Mouse (Mus musculus) frontal cortex, postnatal 14 days (tissue): Measurements from ENCODE around the gene T2.
"Not testable (repeated sequence)": the region's sequence is repeated elsewhere in the genome, so short reads cannot be mapped to it uniquely, and the experiment has no call there.

Experiments used
- DNase-seq, 2 experiments: peaks; one replicate each; pipeline ENCODE4 v3.0.0; 2022; ENCODE audit warnings: low spot score in 2 of 2

Gene T2

DNA sequence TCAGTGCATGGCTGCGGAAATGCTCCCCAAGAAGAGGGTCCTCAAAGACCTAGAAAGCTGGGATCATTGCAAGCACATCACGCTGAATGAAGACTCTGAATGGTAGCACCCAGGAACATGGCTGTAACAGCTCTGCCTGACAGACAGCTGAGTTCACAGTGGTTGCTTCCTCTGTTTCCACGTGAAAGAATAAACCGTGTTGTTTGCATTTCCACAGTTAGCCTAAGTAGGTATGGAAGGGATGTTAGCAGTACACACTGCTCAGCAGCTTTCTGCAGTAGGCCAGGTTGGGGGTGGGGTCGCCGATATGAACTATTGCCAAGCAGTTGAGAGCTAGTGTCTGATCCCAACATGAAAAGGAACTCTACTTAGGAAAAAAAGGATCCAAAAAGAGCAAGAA lies at the start of gene T2:
T2 (plus strand) TSS at position 301 of the 400 bp plus-strand sequence.
- DNase-seq: no peak

GRCm38 (mm10) chr17:8310838-8311614 lies 44.8 kb upstream of the T2 start, which contains the start of gene Sft2d1:
Sft2d1 (plus strand) TSS chr17:8311102.
- DNase-seq: peak; percentile 96 to 97

DNA sequence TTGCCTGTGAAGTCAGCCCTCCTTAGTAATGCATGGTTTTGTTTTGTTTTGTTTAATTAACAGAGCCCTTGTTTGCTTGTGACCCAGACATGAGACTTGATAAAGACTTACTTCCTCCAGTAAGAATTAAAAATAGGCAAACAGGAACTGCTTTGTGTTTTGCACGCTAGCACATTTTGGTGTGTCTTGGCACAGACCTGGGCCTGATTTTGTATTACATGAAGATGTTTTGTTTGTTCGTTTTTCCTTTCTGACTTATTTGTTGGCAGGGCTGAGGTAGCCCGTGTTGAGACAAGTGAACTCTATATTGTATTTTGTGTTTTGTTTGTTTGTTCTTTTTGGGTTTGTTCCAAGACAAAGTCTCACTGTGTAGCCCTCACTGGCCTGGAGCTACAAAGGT lies 44.0 kb upstream of the T2 start:
- no peak for DNase-seq

- no peak for DNase-seq
These were observed 41.8 kb upstream of the T2 start for GRCm38 (mm10) chr17:8313976-8314375.

DNA sequence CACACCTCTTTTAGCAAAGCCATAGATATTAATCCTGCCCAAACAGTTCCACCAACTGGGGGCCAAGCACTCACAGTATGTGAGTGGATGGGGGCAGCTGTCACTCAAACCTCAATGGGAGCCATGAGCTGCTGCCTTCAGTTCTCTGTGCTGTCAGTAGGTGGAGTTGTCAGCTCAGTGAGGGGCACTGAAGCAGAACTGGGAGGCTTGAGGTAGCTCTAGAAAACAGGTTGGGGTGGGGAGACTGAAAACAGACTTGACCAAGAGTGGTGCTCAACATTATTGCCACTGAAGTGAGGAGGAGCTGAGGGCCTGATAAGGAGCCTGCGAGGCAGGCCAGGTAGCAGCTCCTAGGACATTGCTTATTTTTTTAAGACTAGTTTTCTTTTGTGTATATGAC lies 39.5 kb upstream of the T2 start:
- DNase-seq: no peak

DNA sequence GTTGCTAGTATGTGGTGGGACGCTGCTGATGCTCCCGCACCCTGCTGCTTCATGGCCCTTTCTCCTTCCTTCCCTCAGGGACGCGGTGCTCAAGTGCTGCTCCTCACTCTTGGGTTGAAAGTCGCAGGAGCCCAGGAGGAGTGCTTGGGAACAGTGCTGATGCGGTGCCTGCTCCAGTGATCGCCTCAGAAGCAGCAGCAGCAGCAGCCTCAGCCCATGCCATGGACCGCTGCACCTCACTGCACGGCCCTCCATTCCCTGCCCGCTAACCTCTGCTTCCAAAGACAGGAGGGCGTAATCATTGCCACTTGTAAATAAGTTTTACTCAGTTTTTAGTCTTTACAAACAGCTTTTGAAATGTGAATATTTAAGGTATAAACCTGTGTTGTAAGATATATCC lies 28.9 kb upstream of the T2 start:
- not testable (repeated sequence) for DNase-seq

DNA sequence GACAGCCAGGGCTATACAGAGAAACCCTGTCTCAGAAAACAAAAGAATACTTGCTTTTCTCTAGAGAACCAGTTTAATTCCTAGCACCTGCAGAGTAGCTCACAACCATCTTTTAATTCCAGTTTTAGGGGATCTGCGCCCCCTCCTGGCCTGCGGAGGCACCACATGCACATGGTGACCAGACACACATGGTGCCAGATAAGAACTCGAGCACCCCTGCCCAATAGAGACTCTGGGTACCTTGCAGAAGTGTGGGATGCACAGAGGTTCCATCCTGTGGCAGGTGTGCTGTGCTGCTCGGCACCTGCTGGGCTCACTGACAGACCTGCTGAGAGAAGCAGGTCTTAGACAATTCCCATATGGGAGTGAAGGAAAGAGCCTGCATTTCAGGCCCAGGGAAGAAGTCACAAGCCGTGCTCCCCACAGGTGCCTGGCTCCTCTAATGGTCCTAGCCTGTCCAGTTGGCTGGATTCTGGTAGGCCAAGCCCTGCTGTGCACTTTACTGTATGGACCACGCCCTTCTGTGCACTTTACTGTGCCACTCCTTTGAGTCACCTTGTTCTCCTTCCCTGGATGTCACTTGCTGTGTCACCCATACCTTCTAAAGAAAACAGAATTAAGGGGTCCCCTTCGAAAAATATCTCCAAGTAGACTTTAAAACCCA lies 27.1 kb upstream of the T2 start:
- DNase-seq: no peak

- no peak for DNase-seq
These were observed 25.2 kb upstream of the T2 start for GRCm38 (mm10) chr17:8330602-8331001.

- not testable (repeated sequence) for DNase-seq
These were observed 18.6 kb upstream of the T2 start, which contains the start of gene Prr18 for GRCm38 (mm10) chr17:8337159-8337558. Prr18 (plus strand) TSS chr17:8337459.

GRCm38 (mm10) chr17:8339666-8340374 lies 16.0 kb upstream of the T2 start:
- no peak for DNase-seq

GRCm38 (mm10) chr17:8340407-8341359 lies 15.1 kb upstream of the T2 start:
- DNase-seq: peak; percentile 35 to 49

GRCm38 (mm10) chr17:8341360-8341963 lies 14.3 kb upstream of the T2 start:
- no peak for DNase-seq

GRCm38 (mm10) chr17:8342706-8343105 lies 13.1 kb upstream of the T2 start:
- DNase-seq: no peak

- DNase-seq: no peak
These were observed 12.4 kb upstream of the T2 start for GRCm38 (mm10) chr17:8343416-8343815.

DNA sequence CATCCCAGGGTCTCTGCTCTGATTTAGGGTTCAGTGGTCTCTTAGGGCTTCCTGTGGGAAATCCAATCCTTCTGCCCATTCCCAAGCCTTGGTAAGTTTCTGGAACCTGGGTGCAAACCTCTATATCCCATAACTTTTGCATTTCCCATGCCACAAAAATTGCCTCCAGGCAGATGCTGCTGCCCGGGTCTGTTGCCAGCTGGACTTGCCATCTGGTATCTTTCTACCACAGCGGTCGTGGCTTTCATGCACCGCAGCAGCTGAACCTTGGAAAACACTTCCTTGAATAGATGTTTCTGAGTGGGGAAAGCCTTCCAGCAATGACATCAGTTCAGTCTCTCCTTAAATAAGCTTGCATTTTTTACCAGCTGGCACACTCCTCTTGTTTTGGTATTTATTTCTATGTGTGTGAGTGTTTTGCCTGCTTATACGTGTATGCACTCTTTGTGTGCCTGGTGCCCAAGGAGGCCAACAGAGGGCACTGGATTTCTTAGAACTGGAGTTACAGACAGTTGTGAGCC lies 8.0 kb upstream of the T2 start:
- no peak for DNase-seq

DNA sequence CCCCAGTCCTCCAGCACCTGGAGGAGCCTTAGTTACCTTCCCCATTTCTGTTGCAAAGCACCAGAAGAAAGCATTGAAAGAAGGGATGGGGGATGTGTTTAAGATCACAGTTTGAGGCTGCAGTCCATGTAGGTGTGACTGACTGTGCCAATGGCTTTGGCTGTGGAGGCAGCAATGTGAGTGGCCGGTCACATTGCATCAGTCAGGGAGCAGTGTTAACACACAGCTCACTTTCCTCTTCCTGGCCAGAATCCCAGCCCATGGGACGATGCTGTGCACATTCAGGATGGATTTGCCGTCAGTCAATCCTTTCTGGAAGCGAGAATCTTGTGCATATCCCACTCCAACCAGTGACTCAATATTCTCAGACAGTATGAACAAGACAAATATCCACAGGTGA lies 6.9 kb upstream of the T2 start:
- DNase-seq: no peak

- DNase-seq: no peak
These were observed 4.7 kb upstream of the T2 start for GRCm38 (mm10) chr17:8351088-8351487.

- DNase-seq: no peak
These were observed 1.7 kb downstream of the T2 start for GRCm38 (mm10) chr17:8357498-8357897.

GRCm38 (mm10) chr17:8360876-8361275 lies 5.1 kb downstream of the T2 start:
- no peak for DNase-seq

DNA sequence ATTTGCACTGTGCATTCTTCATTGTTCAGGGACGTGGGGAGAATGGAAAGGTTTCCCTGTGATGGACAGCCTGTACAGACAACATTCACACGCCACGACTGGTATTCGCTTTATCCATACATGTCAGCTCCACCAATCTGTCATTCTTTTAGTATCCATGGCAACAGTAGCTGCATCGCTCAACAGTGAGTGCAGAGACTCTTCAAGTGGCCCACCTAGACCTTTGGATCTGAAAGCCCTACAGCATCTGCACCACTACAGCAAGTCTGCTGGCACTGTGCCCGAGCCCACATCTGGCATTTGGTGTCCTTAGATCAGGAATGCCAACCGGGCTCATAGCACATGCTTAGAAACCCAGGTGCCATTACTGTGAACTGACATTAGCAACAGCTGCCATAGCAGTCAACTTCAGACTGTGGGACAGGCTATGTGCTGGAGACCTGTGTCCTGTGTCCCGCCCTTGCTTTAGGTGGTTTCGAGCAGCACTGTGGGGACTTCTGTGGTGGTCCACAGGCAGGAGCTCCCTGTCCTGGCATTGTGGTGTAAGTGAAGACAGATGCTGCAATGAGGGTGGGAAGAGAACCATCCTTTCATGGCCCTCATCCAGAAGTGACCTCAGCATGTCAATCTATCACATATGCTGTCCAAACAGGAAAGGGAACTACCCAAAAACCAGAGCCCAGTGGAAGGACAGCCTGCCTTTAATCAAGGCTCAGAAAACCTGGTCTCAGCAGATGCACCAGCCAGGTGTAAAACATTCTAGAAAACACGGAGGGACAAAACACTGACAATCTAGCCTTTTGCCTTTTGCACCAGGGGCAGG lies 5.7 kb downstream of the T2 start:
- no peak for DNase-seq
